Mouse (Mus musculus) effector memory CD4-positive, alpha-beta T cell, adult 5 months (primary cell): Measurements from ENCODE around the gene Gm13275. TPM values are rescaled to one million over a fixed set of nuclear protein-coding genes. Genes with fewer than 3 reads are reported as not detected.

Source experiments
- polyA plus RNA-seq: library from polyadenylated mRNA; unstranded; fragments of 100-300 nt; shearing (Covaris generic); gene quantifications from one replicate; pipeline ENCODE4 v1.2.1, GENCODE M21; 2017

The Gm13275 gene
- polyA plus RNA-seq, 1 experiment from 2014 or later: not detected

Other genes with a start within 250 kb of the Gm13275 start
- gene Ifna15, start 236.2 kb upstream of the Gm13275 start, polyA plus RNA-seq: not detected
- not detected for gene Ifna14, start 222.7 kb upstream of the Gm13275 start, polyA plus RNA-seq
- not detected for gene Ifna9, start 202.1 kb upstream of the Gm13275 start, polyA plus RNA-seq
- not detected for gene Ifna12, start 191.1 kb upstream of the Gm13275 start, polyA plus RNA-seq
- not detected for gene C87499, start 160.1 kb upstream of the Gm13275 start, polyA plus RNA-seq
- gene Ifna13, start 150.0 kb upstream of the Gm13275 start, polyA plus RNA-seq: not detected
- gene Ifna16, start 117.6 kb upstream of the Gm13275 start, polyA plus RNA-seq: not detected
- not detected for gene Ifna2, start 110.6 kb upstream of the Gm13275 start, polyA plus RNA-seq
- gene Ifnab, start 103.1 kb upstream of the Gm13275 start, polyA plus RNA-seq: not detected
- 0.66 TPM for gene Gm26566, start 72.7 kb upstream of the Gm13275 start, polyA plus RNA-seq
- 19.4 TPM for gene Klhl9, start 72.0 kb upstream of the Gm13275 start, polyA plus RNA-seq
- gene Gm13271, start 39.6 kb upstream of the Gm13275 start, polyA plus RNA-seq: not detected
- gene Gm13283, start 34.4 kb upstream of the Gm13275 start, polyA plus RNA-seq: not detected
- gene Gm13290, start 20.7 kb upstream of the Gm13275 start, polyA plus RNA-seq: not detected
- gene Gm13289, start 17.6 kb upstream of the Gm13275 start, polyA plus RNA-seq: not detected
- gene Gm13272, start 14.6 kb upstream of the Gm13275 start, polyA plus RNA-seq: not detected
- not detected for gene Ifnz, start 12.4 kb upstream of the Gm13275 start, polyA plus RNA-seq
- gene Gm13276, start 8.8 kb upstream of the Gm13275 start, polyA plus RNA-seq: not detected
- not detected for gene Gm13277, start 5.9 kb upstream of the Gm13275 start, polyA plus RNA-seq
- gene Gm13278, start 2.9 kb upstream of the Gm13275 start, polyA plus RNA-seq: not detected
- not detected for gene Gm13279, start 2.9 kb downstream of the Gm13275 start, polyA plus RNA-seq
- gene Gm13285, start 5.2 kb downstream of the Gm13275 start, polyA plus RNA-seq: 0.65 TPM
- not detected for gene Gm13287, start 8.8 kb downstream of the Gm13275 start, polyA plus RNA-seq
- gene Gm13288, start 11.0 kb downstream of the Gm13275 start, polyA plus RNA-seq: 0.32 TPM
- not detected for gene Ifna7, start 21.7 kb downstream of the Gm13275 start, polyA plus RNA-seq
- gene Ifna11, start 25.5 kb downstream of the Gm13275 start, polyA plus RNA-seq: not detected
- not detected for gene Ifna6, start 32.9 kb downstream of the Gm13275 start, polyA plus RNA-seq
- not detected for gene Ifna5, start 41.0 kb downstream of the Gm13275 start, polyA plus RNA-seq
- not detected for gene Ifna4, start 47.4 kb downstream of the Gm13275 start, polyA plus RNA-seq
- gene Ifna1, start 55.6 kb downstream of the Gm13275 start, polyA plus RNA-seq: not detected
- gene Ifne, start 85.7 kb downstream of the Gm13275 start, polyA plus RNA-seq: not detected